Mouse (Mus musculus) bone marrow, adult 2 months (tissue): ENCODE measurements around the gene Ppp1r2.

Experiments
- CTCF ChIP-seq: fragments of 200-500 bp; IDR thresholded peaks from 2 replicates; pipeline ENCODE4 v1.5.1; 2011; ENCODE audit warnings: low read length, control low read depth; ENCODE audit not compliant: control insufficient read depth, insufficient read depth
- POLR2A ChIP-seq: fragments of 200-500 bp; IDR thresholded peaks from 2 replicates; pipeline ENCODE4 v1.6.1; 2011; ENCODE audit warnings: low read depth, mild to moderate bottlenecking, control low read depth, low read length, borderline replicate concordance; ENCODE audit not compliant: control insufficient read depth

GRCm38 (mm10) chr16:31205187-31205586, 69.9 kb downstream of the Ppp1r2 start:
- TF ChIP-seq CTCF (no peak), POLR2A (no peak)
